Mouse (Mus musculus) brain, embryonic 14.5 days (tissue): ENCODE measurements around the gene Mrps18c.

Experiments used
- CTCF ChIP-seq: fragments of 200-500 bp; IDR thresholded peaks from 2 replicates; pipeline ENCODE4 v1.5.1; 2012; ENCODE audit warnings: inconsistent platforms, mild to moderate bottlenecking, moderate library complexity, borderline replicate concordance; ENCODE audit not compliant: insufficient read depth, insufficient read length; ENCODE audit errors: extremely low read depth
- POLR2A ChIP-seq: fragments of 200-500 bp; IDR thresholded peaks from 2 replicates; pipeline ENCODE4 v1.6.1; 2012; ENCODE audit warnings: mild to moderate bottlenecking, inconsistent platforms, borderline replicate concordance; ENCODE audit not compliant: poor library complexity, insufficient read depth, insufficient read length, severe bottlenecking; ENCODE audit errors: extremely low read depth

GRCm38 (mm10) chr5:100771575-100771974, 26.9 kb upstream of the Mrps18c start:
- no peak for TF ChIP-seq POLR2A
- TF ChIP-seq CTCF = no peak
